Mouse (Mus musculus) heart, postnatal 0 days (tissue): ENCODE measurements at regions not wholly inside any gene's neighbourhood (a gene's known extent, or its start where the extent isn't known, plus 50 kb on each side); places are given as distances from the start of the nearest gene placed in this dataset.

Source experiments
- ATAC-seq: fragments of 200-750 bp; cut with Nextera tagmentation; 2 replicates; pipeline ENCODE4 v1.8.0; 2017; ENCODE audit warnings: low read depth, moderate number of reproducible peaks, moderate library complexity; ENCODE audit not compliant: insufficient read depth
- DNase-seq: peaks from one replicate; pipeline ENCODE4 v3.0.0-alpha.2; 2016; ENCODE audit warnings: low spot score
- H3K27ac ChIP-seq: fragments of 300-500 bp; sonication (generic); 2 replicates; pipeline ENCODE4 v1.5.1; 2014; ENCODE audit warnings: low read depth, mild to moderate bottlenecking
- H3K27me3 ChIP-seq: fragments of 300-500 bp; sonication (generic); 2 replicates; pipeline ENCODE4 v1.6.1; 2014; ENCODE audit warnings: low read length, mixed read lengths; ENCODE audit not compliant: control insufficient read depth, insufficient read depth
- H3K36me3 ChIP-seq: fragments of 300-500 bp; sonication (generic); replicated peaks from 2 replicates; pipeline ENCODE4 v1.6.1; 2014; ENCODE audit warnings: low read length, mixed read lengths; ENCODE audit not compliant: control insufficient read depth, insufficient read depth
- H3K4me1 ChIP-seq: fragments of 300-500 bp; sonication (generic); 2 replicates; pipeline ENCODE4 v1.6.1; 2014; ENCODE audit warnings: antibody characterized with exemption; ENCODE audit not compliant: control insufficient read depth, insufficient read depth
- H3K4me2 ChIP-seq: fragments of 300-500 bp; sonication (generic); 2 replicates; pipeline ENCODE4 v1.6.1; 2014; ENCODE audit warnings: low read depth, mild to moderate bottlenecking, low read length, moderate library complexity
- H3K4me3 ChIP-seq: fragments of 300-500 bp; sonication (generic); 2 replicates; pipeline ENCODE4 v1.5.1; 2014; ENCODE audit warnings: low read depth, low read length
- H3K9ac ChIP-seq: fragments of 300-500 bp; sonication (generic); replicated peaks from 2 replicates; pipeline ENCODE4 v1.6.1; 2014; ENCODE audit warnings: low read depth, low read length, mixed read lengths
- H3K9me3 ChIP-seq: fragments of 300-500 bp; sonication (generic); replicated peaks from 2 replicates; pipeline ENCODE4 v1.6.1; 2016; ENCODE audit warnings: low read length; ENCODE audit not compliant: control insufficient read depth
- CTCF ChIP-seq: IDR thresholded peaks from 2 replicates; pipeline ENCODE4 v1.5.1; 2016; ENCODE audit warnings: antibody characterized with exemption, control low read depth, low read depth
- EP300 ChIP-seq: IDR thresholded peaks from 2 replicates; pipeline ENCODE4 v1.6.1; 2016; ENCODE audit warnings: antibody characterized with exemption, low read depth
- WGBS: fragments of 180-500 bp; shearing (Covaris S2); extraction: QIAGEN DNeasy Blood & Tissue Kit; methylation state at CpG from one replicate; pipeline ENCODE4 v1.1.7; 2014; 5-methylcytosine and 5-hydroxymethylcytosine counted together

DNA sequence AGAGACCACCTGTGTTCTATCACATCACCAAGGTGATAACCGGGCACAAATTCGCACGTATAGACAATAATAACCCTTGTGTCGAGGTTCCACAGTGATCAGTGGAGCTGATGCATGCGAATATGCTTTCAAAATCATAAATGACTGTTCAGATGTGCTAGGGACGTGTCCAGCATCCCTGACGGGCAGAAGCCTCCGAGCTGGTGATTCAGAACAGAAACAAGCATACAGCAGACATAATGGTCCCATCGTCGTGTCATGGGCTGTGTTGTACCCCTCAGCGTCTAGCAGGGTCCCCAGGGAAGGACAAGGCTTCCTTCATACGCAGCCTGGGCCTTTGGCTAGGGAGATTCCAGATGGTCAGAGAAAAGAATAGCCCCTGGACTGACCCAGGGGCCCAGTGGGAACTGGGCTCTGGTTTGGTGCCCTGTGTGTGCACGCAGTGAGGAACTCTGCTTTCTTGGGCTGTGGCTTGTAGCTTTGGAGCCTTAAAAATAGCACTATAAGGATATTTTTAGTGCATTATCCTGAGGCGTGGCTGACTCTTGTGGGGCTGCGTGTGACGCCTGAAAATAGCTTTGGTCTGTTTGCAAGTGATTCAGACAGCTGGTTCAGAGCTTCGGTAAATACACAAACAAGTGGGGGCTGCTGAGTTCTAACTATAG lies 137.3 kb downstream of the Fam43a start:
- Histone ChIP-seq H3K27ac (peak overlapping the region; percentile 96), H3K9me3 (no peaks in the 10 kb centered on the region), H3K27me3 (no peaks in the 10 kb centered on the region), H3K4me3 (0 out of 2 replicates have a peak overlapping the region, but pooled peaks have one; percentile 3), H3K4me2 (peak overlapping the region; percentile 34), H3K9ac (peak overlapping the region; percentile 47), H3K36me3 (no peaks in the 10 kb centered on the region), H3K4me1 (peaks cover 48% of the 10 kb centered on the region)
- peak; percentile 89 for ATAC-seq
- TF ChIP-seq CTCF (no peak), EP300 (peak; percentile 82)
- peak; percentile 88 for DNase-seq
- WGBS: 14% methylated on average over 17 of the region's 17 CpGs

DNA sequence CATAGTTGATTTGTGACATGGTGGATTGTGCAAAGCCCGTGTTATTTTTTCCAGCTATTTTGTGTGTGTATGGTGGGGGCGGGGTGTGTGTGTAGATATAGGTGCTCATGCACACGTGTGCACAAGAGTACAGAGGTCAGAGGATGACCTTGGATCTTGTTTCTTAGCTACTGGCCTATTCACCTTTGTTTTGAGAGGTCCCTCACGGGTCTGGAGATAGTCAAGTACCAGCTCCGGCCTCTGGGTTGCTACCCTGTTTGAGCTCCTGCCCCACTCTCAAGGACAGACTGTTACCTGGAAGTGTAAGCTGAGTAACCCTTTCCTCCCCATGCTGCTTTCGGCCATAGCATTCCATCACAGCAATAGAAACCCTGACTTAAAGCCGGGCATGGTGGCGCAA lies 138.0 kb downstream of the Fam43a start:
- Histone ChIP-seq H3K36me3 (no peaks in the 10 kb centered on the region), H3K9me3 (no peaks in the 10 kb centered on the region), H3K27ac (peak overlapping the region; percentile 96), H3K4me1 (peaks cover 48% of the 10 kb centered on the region), H3K4me2 (peak overlapping the region; percentile 34; the same call in 1 of the 2 replicates), H3K27me3 (no peaks in the 10 kb centered on the region), H3K9ac (no peak overlapping the region), H3K4me3 (no peak overlapping the region)
- WGBS: 49% methylated on average over 8 of the region's 8 CpGs
- TF ChIP-seq CTCF (no peak), EP300 (no peak)
- ATAC-seq (peak; percentile 42), DNase-seq (no peak)

DNA sequence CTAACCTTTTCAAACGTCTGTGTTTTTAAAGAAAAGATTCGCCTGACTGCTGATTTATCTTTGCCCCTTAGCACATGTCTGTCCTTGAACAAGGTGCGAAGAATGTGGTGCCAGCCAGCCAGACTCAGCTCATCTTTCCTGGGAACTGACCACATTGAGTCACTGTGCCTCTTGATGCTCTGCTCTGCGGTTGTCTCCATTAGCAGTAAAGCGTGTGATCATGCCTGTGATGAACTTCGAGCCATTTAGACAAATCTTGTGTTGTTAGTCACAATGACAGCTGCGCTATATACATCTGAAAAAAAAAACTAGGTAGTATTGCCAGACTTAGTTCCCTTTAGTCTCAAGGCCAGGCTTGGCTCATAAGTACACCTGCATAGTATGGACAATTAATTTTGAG lies 140.1 kb downstream of the Fam43a start:
- Histone ChIP-seq H3K4me2 (no peak overlapping the region), H3K4me3 (no peak overlapping the region), H3K9ac (no peak overlapping the region), H3K4me1 (peaks cover 59% of the 10 kb centered on the region), H3K27me3 (no peaks in the 10 kb centered on the region), H3K36me3 (no peaks in the 10 kb centered on the region), H3K27ac (no peak overlapping the region), H3K9me3 (no peaks in the 10 kb centered on the region)
- no peak for DNase-seq
- TF ChIP-seq CTCF: no peak
- TF ChIP-seq EP300: no peak
- ATAC-seq: no peak
- WGBS: 73% methylated on average over 7 of the region's 7 CpGs

DNA sequence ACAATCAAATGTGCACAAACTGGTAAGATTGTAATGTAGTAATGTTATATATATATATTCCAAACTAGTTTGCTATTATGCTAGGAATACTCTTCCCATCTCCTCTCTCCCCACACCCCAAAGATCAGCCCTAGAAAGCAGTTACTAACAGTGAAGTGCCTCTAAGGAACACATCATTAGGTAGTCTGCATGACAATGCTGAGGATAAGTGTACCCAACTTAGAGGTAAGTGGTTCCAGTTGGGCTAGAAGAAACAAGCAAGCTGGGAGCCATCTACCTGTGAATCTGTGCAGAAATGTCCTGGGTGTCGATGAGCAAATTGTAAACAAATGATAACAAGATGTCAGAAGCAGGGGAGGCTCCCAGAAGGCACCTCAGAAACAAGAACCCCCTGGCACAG lies 141.7 kb downstream of the Fam43a start:
- Histone ChIP-seq H3K4me1 (peaks cover 53% of the 10 kb centered on the region), H3K9me3 (no peaks in the 10 kb centered on the region)

DNA sequence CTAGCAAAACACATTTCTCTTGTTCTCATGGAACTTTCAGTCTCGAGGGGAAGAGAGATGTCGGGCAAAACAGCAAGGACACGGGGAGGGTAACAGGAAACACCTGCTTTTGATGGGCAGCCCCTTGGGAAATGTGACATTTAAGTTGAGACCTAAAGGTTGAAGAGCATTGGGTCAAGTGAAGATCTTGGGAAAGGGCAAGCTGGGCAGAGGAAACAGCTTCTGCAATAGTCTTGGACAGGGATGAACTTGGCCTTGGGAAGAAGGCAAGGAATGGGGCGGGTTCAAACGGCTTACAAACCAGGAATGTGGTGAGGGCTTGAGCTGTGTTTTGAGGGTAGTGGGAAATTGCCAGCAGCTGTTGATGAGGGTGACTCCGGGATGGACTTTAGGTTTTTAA lies 143.0 kb downstream of the Fam43a start:
- Histone ChIP-seq H3K4me1 (peaks cover 43% of the 10 kb centered on the region), H3K9me3 (no peaks in the 10 kb centered on the region), H3K4me2 (no peak overlapping the region), H3K9ac (no peak overlapping the region), H3K27ac (no peak overlapping the region), H3K36me3 (no peaks in the 10 kb centered on the region), H3K27me3 (no peaks in the 10 kb centered on the region), H3K4me3 (no peak overlapping the region)
- DNase-seq (no peak), ATAC-seq (no peak)
- WGBS: 64% methylated on average over 6 of the region's 6 CpGs
- TF ChIP-seq CTCF: no peak
- no peak for TF ChIP-seq EP300

More for the DNA sequence above, 141.7 kb downstream of the Fam43a start:
- Histone ChIP-seq H3K27ac (no peak overlapping the region), H3K4me3 (no peak overlapping the region), H3K36me3 (no peaks in the 10 kb centered on the region), H3K27me3 (no peaks in the 10 kb centered on the region), H3K9ac (no peak overlapping the region), H3K4me2 (no peak overlapping the region)
- DNase-seq (no peak), ATAC-seq (no peak)
- TF ChIP-seq CTCF: no peak
- TF ChIP-seq EP300: no peak
- 74% methylated on average over 1 of the region's 1 CpGs for WGBS

DNA sequence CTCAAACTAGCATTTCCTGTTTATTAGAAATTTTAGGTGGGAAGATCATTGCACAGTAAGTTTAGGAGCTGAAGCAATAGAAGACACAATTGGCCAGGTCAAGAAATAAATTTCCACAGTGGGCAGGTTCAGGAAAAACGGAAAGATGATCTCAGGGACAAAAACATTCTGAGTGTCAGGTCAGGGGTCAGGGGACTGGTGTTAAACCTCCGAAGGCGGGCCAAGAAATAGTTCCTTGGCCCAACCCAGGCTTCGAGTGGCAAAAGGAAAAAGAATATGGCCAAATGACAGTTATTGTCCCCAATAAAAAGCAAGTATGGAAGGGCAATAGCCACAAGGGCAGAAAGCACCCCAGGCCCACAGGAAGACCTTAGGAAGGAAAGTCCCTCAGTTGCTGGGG lies 144.0 kb downstream of the Fam43a start:
- H3K4me1 ChIP-seq: peaks cover 32% of the 10 kb centered on the region
- H3K9ac ChIP-seq: no peak overlapping the region
- H3K36me3 ChIP-seq: no peaks in the 10 kb centered on the region
- 80% methylated on average over 4 of the region's 4 CpGs for WGBS
- DNase-seq: no peak
- H3K4me3 ChIP-seq: no peak overlapping the region
- no peak for ATAC-seq
- no peak overlapping the region for H3K27ac ChIP-seq
- no peaks in the 10 kb centered on the region for H3K9me3 ChIP-seq
- no peaks in the 10 kb centered on the region for H3K27me3 ChIP-seq
- no peak for TF ChIP-seq EP300
- TF ChIP-seq CTCF: no peak
- no peak overlapping the region for H3K4me2 ChIP-seq
